Mouse (Mus musculus) thymus, postnatal 36 days (tissue): Measurements from ENCODE around the gene Csf2ra.
"Not testable (repeated sequence)": the region's sequence is repeated elsewhere in the genome, so short reads cannot be mapped to it uniquely, and the experiment has no call there.

Experiments used
- DNase-seq, 2 experiments: peaks; one replicate each; pipeline ENCODE4 v3.0.0; 2022; ENCODE audit warnings: mixed read lengths in 2 of 2

Csf2ra gene

GRCm38 (mm10) chr19:61224678-61225525, 3.3 kb downstream of the Csf2ra start:
- DNase-seq: peak in 1 of 2 experiments; percentile 32

GRCm38 (mm10) chr19:61223706-61224328, 4.4 kb downstream of the Csf2ra start:
- DNase-seq: no peak

- not testable (repeated sequence) for DNase-seq
Measured at GRCm38 (mm10) chr19:61207506-61207905, 20.7 kb downstream of the Csf2ra start.

- peak; percentile 24 to 49 for DNase-seq
Measured at GRCm38 (mm10) chr19:61199836-61200235, 28.4 kb downstream of the Csf2ra start.

GRCm38 (mm10) chr19:61199316-61199715, 28.9 kb downstream of the Csf2ra start:
- DNase-seq: peak; percentile 83 to 88

GRCm38 (mm10) chr19:61183590-61183989, 44.6 kb downstream of the Csf2ra start, which contains the start of gene Gm6020:
TSS of gene Gm6020 (plus strand) at chr19:61183890.
- DNase-seq: not testable (repeated sequence)

- peak; percentile 4 to 7 for DNase-seq
Measured at GRCm38 (mm10) chr19:61175756-61176324, 52.4 kb downstream of the Csf2ra start, which contains the start of gene Gm7102. TSS of gene Gm7102 (minus strand) at chr19:61176309.
